Comparison of ENCODE assay signal across 16 mouse cellular contexts in the genomic region with DNA sequence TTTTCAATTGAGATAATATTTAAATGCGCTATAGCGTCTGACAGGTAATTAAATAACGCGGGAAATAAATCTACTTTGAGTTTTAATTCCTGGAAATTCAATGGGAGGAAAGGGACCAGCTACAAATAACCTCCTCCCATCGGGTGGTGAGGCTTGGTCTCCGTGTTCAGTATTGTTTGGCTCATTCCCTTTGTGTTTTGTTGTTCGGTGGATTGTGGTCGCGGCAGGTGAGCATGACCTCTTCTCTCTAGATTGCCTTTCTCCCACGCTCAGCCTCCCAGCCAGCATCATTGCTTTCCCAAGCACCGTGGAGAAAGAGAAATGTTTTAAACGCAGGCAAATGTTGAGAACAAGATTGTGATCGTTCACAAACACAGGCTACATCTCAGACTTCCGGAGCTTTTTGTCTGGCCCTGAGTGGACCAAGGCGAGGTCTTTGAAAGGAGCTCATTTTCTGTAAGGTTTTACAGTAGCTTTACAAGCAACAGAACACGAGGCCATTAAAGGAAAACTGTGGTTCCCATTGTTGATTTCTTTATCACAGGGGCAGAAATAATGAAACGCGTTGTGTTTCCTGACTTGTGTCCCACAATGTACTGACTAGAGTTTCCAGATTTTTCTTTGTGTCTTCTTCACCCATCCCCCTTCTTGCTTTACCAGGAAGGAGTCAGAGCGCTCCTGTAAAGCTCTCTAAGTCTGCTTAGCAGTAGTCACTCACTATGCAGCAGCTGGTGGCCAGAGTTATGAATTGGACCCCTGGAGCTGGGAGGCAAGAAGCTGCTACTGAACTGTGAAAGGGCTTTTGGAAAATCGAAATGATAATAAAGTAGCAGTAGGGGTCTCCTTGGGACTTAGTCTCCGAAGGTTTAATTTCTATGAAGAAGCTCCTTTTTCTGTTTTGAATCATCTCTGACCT.
DNase-seq lines count a peak whose midpoint lies in the region; ATAC-seq lines count a peak whose summit lies in the region.
"Had no signal": no experiment of that assay in that cellular context is flagged by ENCODE, and none has a peak within 500 bp of the region (broad histone marks: within the 10 kb centered on the region; RNA-seq: fewer than 3 reads in every experiment).

No protein-coding gene starts in this region.

- H3K27ac ChIP-seq in forebrain, embryonic 10.5 days, result peak overlapping the region; percentile 66; the same call in 1 of the 2 replicates
- no peak overlapping the region for H3K27ac ChIP-seq in forebrain, embryonic 16.5 days (ENCODE audit: low read length)
- H3K27ac ChIP-seq in midbrain, embryonic 11.5 days (ENCODE audit: low read depth, low read length), result no peak overlapping the region; the same call in 1 of the 2 replicates
- H3K27ac ChIP-seq: embryonic facial prominence, embryonic 10.5 days; layer of hippocampus, adult 2 months; limb, embryonic 10.5 days had no signal

- no peaks in the 10 kb centered on the region for H3K36me3 ChIP-seq in forebrain, embryonic 10.5 days (replicated peaks)
- H3K36me3 ChIP-seq in forebrain, embryonic 16.5 days (ENCODE audit: control insufficient read depth, insufficient read depth), result no peaks in the 10 kb centered on the region
- no peaks in the 10 kb centered on the region for H3K36me3 ChIP-seq in midbrain, embryonic 11.5 days (ENCODE audit: control insufficient read depth, insufficient read depth, low read length)
- H3K36me3 ChIP-seq: embryonic facial prominence, embryonic 10.5 days; limb, embryonic 10.5 days had no signal

- H3K4me1 ChIP-seq in forebrain, embryonic 10.5 days, result peaks cover 9% of the 10 kb centered on the region
- no peaks in the 10 kb centered on the region for H3K4me1 ChIP-seq in forebrain, embryonic 16.5 days (replicated peaks; ENCODE audit: control insufficient read depth, insufficient read depth, low read length)
- no peaks in the 10 kb centered on the region for H3K4me1 ChIP-seq in midbrain, embryonic 11.5 days (ENCODE audit: control insufficient read depth, insufficient read depth, low read length)
- H3K4me1 ChIP-seq: embryonic facial prominence, embryonic 10.5 days; limb, embryonic 10.5 days had no signal

- no peaks in the 10 kb centered on the region for H3K27me3 ChIP-seq in forebrain, embryonic 10.5 days (ENCODE audit: poor library complexity, severe bottlenecking)
- no peaks in the 10 kb centered on the region for H3K27me3 ChIP-seq in forebrain, embryonic 16.5 days (replicated peaks; ENCODE audit: control insufficient read depth, insufficient read depth, low read length)
- no peaks in the 10 kb centered on the region for H3K27me3 ChIP-seq in midbrain, embryonic 11.5 days (ENCODE audit: control insufficient read depth, insufficient read depth, low read length)

- no peak overlapping the region for H3K9ac ChIP-seq in forebrain, embryonic 16.5 days (replicated peaks; ENCODE audit: low read depth, low read length)
- H3K9ac ChIP-seq in midbrain, embryonic 11.5 days (ENCODE audit: low read length), result no peak overlapping the region

- no peaks in the 10 kb centered on the region for H3K9me3 ChIP-seq in forebrain, embryonic 10.5 days
- no peaks in the 10 kb centered on the region for H3K9me3 ChIP-seq in forebrain, embryonic 16.5 days (ENCODE audit: control insufficient read depth, low read length)
- H3K9me3 ChIP-seq in midbrain, embryonic 11.5 days (ENCODE audit: control insufficient read depth, low read length), result no peaks in the 10 kb centered on the region
- H3K9me3 ChIP-seq: embryonic facial prominence, embryonic 10.5 days; limb, embryonic 10.5 days had no signal

- no peak for DNase-seq in forebrain, embryonic 10.5 days (ENCODE audit: extremely low spot score, low spot score)
- peak; percentile 3 for DNase-seq in ovary, postnatal 36 days (ENCODE audit: low spot score)
- DNase-seq in ovary, postnatal 10 days (ENCODE audit: low spot score), result no peak
- DNase-seq in midbrain, embryonic 11.5 days (ENCODE audit: low spot score, missing footprints), result peak; percentile 84
- DNase-seq in retina, postnatal 1 day, result peak; percentile 11
- DNase-seq in right cerebral cortex, postnatal 25 days, result no peak
- DNase-seq in cerebellum, postnatal 36 days, result no peak
- DNase-seq: cerebellum, adult 2 months; lung, postnatal 4 days; right cerebral cortex, postnatal 4 days; thymus, postnatal 14 days had no signal

- WGBS in forebrain, embryonic 10.5 days, result 55% methylated on average over 21 of the region's 21 CpGs
- 39% methylated on average over 21 of the region's 21 CpGs for WGBS in forebrain, embryonic 16.5 days
- WGBS in midbrain, embryonic 11.5 days, result 42% methylated on average over 21 of the region's 21 CpGs

- no peak overlapping the region for H3K4me2 ChIP-seq in forebrain, embryonic 16.5 days (ENCODE audit: low read length)
- H3K4me2 ChIP-seq in midbrain, embryonic 11.5 days, result no peak overlapping the region

- no peak overlapping the region for H3K4me3 ChIP-seq in forebrain, embryonic 10.5 days
- no peak overlapping the region for H3K4me3 ChIP-seq in forebrain, embryonic 16.5 days (replicated peaks; ENCODE audit: low read length)
- no peak overlapping the region for H3K4me3 ChIP-seq in midbrain, embryonic 11.5 days (ENCODE audit: low read depth, low read length)
- H3K4me3 ChIP-seq: embryonic facial prominence, embryonic 10.5 days; layer of hippocampus, adult 2 months; limb, embryonic 10.5 days had no signal

- ATAC-seq in forebrain, embryonic 16.5 days, result no peak
- ATAC-seq in midbrain, embryonic 11.5 days (ENCODE audit: low FRiP score), result no peak
- ATAC-seq: inflammation-experienced regulatory T-cells, adult 6 months had no signal

Comparison
In these comparisons a context has a peak if more than half of its experiments do, and no peak if none do; other contexts are left out.
1. DNase-seq: peak in ovary, postnatal 36 days (single experiment), midbrain, embryonic 11.5 days (single experiment) and retina, postnatal 1 day (single experiment); none in forebrain, embryonic 10.5 days (single experiment), ovary, postnatal 10 days (single experiment), right cerebral cortex, postnatal 25 days (single experiment) and cerebellum, postnatal 36 days (0 of 2).